Mouse (Mus musculus): ENCODE results near the gene Mcrip1.

GRCm38 (mm10) chr11:120497436-120497835, 52.1 kb downstream of the Mcrip1 start:
- TF ChIP-seq CTCF (IDR thresholded peaks at IDR 0.05; ENCODE audit: borderline replicate concordance, insufficient read depth, low read length) (no peak), POLR2A (IDR thresholded peaks at IDR 0.05; ENCODE audit: low read depth, low read length) (no peak)
